Mouse (Mus musculus): ENCODE data around the gene Ephb1. TPM values are rescaled to one million over a fixed set of nuclear protein-coding genes. Genes with fewer than 3 reads are reported as not detected.

Gene Ephb1
- polyA plus RNA-seq, 1 experiment, result 48.1 TPM

DNA sequence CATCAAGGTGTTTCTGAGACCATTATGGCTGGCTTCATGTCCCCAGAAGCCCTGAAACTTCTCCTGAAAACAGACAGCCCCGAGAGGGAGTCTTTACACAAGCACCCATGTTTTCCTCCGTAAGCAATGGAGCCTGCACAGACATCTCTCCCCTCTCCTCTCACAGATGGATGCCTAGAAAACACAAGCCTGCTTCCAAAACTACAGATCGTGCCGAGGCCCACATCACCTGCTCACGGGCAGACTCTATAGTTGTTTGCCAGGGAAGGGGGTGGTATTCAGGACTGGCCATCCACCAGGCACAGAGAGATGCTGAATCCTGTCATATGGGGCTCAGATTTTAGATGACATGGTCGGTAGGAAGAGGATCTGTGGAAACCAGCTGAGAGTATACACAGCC, 98.7 kb downstream of the Ephb1 start:
- Histone ChIP-seq H3K4me3 (replicated peaks; ENCODE audit: insufficient read depth, low read depth, low read length) (no peak overlapping the region), H3K4me1 (ENCODE audit: control insufficient read depth, insufficient read depth, low read length) (peaks cover 18% of the 10 kb centered on the region), H3K27ac (ENCODE audit: insufficient read depth, low read length) (no peak overlapping the region), H3K27me3 (ENCODE audit: control insufficient read depth, insufficient read depth, low read length) (no peaks in the 10 kb centered on the region)
- TF ChIP-seq CTCF (IDR thresholded peaks at IDR 0.05; ENCODE audit: borderline replicate concordance, insufficient read depth, low read depth, low read length), result no peak
- DNase-seq, result no peak
- 49% methylated on average over 6 of the region's 6 CpGs for WGBS

DNA sequence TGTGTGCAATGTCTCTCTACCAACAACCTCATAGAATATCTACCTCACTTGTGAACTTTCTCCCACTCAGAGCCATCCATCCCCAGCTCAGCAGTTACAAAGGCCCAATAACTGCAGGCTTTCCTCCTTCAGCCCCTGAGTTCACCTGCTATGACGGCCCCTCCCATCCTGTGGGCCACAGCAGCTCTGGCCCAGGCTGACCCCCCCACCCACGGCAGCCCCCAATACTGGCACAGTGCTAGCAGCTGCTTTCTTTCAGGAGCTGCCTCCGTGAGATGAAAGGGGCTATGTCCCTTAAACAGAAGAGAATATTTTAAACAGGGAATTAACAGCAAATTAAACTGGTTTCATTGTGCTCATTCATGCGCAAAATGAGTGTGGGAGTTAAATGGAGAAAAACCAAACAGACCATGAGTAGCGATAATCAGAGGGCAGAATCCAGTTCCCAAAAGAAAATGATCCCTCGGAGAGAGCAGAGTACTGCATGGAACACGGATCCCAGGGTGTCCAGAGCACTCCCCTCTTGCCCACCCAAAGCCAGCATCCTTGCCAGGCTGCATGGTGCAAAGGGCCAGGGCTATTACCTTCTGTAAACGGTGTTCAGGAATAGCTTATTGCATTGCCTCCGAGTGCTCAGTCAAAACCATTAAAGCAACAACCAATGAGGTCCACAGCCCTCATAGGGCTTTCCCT, 105.2 kb downstream of the Ephb1 start:
- no peak for TF ChIP-seq CTCF (IDR thresholded peaks at IDR 0.05; ENCODE audit: borderline replicate concordance, insufficient read depth, low read depth, low read length)
- TF ChIP-seq POLR2A (IDR thresholded peaks at IDR 0.05; ENCODE audit: borderline replicate concordance, insufficient read depth, low read length), result no peak
- Histone ChIP-seq H3K27me3 (ENCODE audit: control insufficient read depth, insufficient read depth, low read length) (no peaks in the 10 kb centered on the region), H3K4me1 (ENCODE audit: control insufficient read depth, insufficient read depth, low read length) (peaks cover 29% of the 10 kb centered on the region), H3K27ac (ENCODE audit: insufficient read depth, low read length) (no peak overlapping the region), H3K4me3 (replicated peaks; ENCODE audit: insufficient read depth, low read depth, low read length) (no peak overlapping the region)
- WGBS, result 36% methylated on average over 9 of the region's 9 CpGs
- DNase-seq, result no peak

DNA sequence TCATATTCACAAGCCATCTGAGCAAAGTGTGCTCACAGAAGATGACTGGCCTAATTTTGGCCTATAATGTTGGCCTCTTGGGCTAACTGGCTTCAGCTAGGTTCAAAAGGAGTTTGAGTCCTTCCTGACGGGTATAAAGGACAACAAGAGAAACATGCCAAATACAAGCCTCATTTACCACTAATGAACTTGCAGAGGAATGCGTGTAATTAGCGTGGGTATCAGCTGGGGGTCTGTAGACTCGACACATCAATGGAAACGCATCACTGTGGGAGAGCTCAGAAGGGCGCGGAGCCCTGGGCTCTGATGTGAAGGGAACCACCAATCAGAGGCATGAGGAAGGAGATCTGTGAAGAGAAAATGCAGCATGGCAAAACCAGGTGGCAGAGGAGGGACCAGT, 108.9 kb downstream of the Ephb1 start:
- 74% methylated on average over 7 of the region's 7 CpGs for WGBS
- DNase-seq, result no peak
- no peak for TF ChIP-seq CTCF (IDR thresholded peaks at IDR 0.05; ENCODE audit: borderline replicate concordance, insufficient read depth, low read depth, low read length)
- Histone ChIP-seq H3K4me3 (replicated peaks; ENCODE audit: insufficient read depth, low read depth, low read length) (no peak overlapping the region), H3K27me3 (ENCODE audit: control insufficient read depth, insufficient read depth, low read length) (no peaks in the 10 kb centered on the region), H3K4me1 (ENCODE audit: control insufficient read depth, insufficient read depth, low read length) (peaks cover 51% of the 10 kb centered on the region), H3K27ac (ENCODE audit: insufficient read depth, low read length) (no peak overlapping the region)

DNA sequence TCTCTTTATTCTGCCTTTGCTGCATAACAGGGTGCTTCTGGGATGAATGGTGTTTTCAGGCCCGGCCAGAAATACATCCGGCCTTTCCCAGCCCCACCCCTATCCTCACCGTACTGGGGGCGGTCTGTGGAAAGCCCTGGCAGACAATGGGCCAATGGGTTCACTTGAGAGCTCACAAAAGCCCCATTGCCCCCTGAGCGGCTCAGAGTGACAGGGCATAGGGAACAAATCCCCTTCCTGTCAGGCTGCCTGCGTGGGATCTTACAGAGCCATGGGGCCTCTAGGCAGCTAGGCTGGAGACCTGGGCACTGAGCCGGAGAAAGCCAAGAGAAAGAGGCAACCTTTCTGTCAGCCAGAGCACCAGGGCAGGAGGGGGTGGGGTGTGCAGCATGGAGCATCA, 111.2 kb downstream of the Ephb1 start:
- Histone ChIP-seq H3K4me1 (ENCODE audit: control insufficient read depth, insufficient read depth, low read length) (peaks cover 53% of the 10 kb centered on the region), H3K27me3 (ENCODE audit: control insufficient read depth, insufficient read depth, low read length) (no peaks in the 10 kb centered on the region), H3K4me3 (replicated peaks; ENCODE audit: insufficient read depth, low read depth, low read length) (no peak overlapping the region), H3K27ac (ENCODE audit: insufficient read depth, low read length) (no peak overlapping the region)
- no peak for TF ChIP-seq CTCF (IDR thresholded peaks at IDR 0.05; ENCODE audit: borderline replicate concordance, insufficient read depth, low read depth, low read length)
- no peak for TF ChIP-seq POLR2A (IDR thresholded peaks at IDR 0.05; ENCODE audit: borderline replicate concordance, insufficient read depth, low read length)
- 49% methylated on average over 7 of the region's 7 CpGs for WGBS
- peak; percentile 43 to 48 for DNase-seq

DNA sequence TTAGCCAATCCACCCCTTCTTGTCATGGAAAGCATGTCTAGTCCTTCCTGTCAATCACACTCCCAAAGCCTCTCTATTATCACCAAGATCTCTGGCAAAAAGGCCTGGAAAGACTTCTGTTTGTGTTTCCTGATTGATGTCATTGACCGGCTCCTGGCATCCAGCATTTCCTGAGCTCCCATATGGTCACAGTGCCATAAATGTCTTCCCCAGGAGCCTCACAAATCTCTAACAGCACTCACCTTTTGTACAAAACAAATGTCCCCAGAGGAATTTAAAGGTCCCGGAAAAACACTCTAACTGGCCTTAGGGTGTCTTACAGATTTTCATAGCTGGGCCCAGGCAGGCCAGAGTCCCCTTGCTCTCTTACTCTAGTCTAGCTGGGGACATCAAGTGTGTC, 112.9 kb downstream of the Ephb1 start:
- peak overlapping the region; percentile 73 for H3K27ac ChIP-seq (ENCODE audit: insufficient read depth, low read length)
- no peak overlapping the region for H3K4me3 ChIP-seq (replicated peaks; ENCODE audit: insufficient read depth, low read depth, low read length)
- TF ChIP-seq CTCF (IDR thresholded peaks at IDR 0.05; ENCODE audit: borderline replicate concordance, insufficient read depth, low read depth, low read length) (no peak), POLR2A (IDR thresholded peaks at IDR 0.05; ENCODE audit: borderline replicate concordance, insufficient read depth, low read length) (no peak)
- DNase-seq, result peak; percentile 57 to 83
- H3K27me3 ChIP-seq (ENCODE audit: control insufficient read depth, insufficient read depth, low read length), result no peaks in the 10 kb centered on the region
- peaks cover 48% of the 10 kb centered on the region for H3K4me1 ChIP-seq (ENCODE audit: control insufficient read depth, insufficient read depth, low read length)
- WGBS, result 12% methylated on average over 2 of the region's 2 CpGs

DNA sequence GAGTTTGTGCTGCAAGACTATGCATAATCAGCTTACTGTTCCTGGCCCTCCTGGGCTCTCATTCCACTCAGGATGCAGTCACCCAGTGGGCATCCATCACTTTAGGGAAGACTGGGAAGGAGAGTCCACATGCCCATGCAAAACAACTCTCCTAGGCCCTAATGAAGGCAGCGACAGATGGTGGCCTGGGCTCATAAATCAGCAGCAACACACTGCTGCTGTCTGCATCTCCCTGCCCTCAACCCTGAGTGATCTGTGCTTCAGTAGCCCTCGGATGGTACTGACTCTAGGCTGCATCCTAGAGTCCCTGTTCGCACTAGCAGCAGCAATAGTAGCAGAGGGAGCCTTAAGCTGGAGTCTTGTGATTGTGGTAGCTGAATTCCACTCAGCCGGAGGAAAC, 114.3 kb downstream of the Ephb1 start:
- Histone ChIP-seq H3K27me3 (ENCODE audit: control insufficient read depth, insufficient read depth, low read length) (no peaks in the 10 kb centered on the region), H3K4me3 (replicated peaks; ENCODE audit: insufficient read depth, low read depth, low read length) (no peak overlapping the region), H3K27ac (ENCODE audit: insufficient read depth, low read length) (peak overlapping the region; percentile 12), H3K4me1 (ENCODE audit: control insufficient read depth, insufficient read depth, low read length) (peaks cover 48% of the 10 kb centered on the region)
- no peak for TF ChIP-seq CTCF (IDR thresholded peaks at IDR 0.05; ENCODE audit: borderline replicate concordance, insufficient read depth, low read depth, low read length)
- no peak for TF ChIP-seq POLR2A (IDR thresholded peaks at IDR 0.05; ENCODE audit: borderline replicate concordance, insufficient read depth, low read length)
- 44% methylated on average over 4 of the region's 4 CpGs for WGBS
- DNase-seq, result peak; percentile 47 to 64

DNA sequence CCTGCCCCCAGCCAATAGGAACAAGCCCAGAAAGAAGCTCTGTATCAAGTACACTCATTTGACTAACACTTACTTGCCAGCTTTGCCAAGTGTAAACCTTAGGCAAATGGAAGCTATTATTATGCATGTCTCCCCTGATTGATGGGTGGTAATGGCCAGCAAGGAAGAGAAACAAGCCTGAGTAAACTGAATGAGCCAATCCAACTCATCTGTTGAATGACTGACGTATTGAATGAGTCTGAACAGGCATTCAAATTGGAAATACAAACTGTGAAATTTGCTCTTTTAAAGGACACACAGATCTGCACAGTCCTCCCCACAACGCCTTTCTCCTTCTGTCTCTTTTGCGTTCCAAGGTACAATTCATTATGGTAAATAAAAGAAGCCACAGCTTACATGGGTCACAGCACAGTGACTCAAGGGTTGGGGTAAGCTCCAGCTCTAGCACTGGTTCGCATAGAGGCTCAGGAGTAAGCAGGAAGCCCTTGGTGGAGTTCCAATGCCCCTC, 119.0 kb downstream of the Ephb1 start:
- no peak overlapping the region for H3K4me3 ChIP-seq (replicated peaks; ENCODE audit: insufficient read depth, low read depth, low read length)
- H3K27me3 ChIP-seq (ENCODE audit: control insufficient read depth, insufficient read depth, low read length), result no peaks in the 10 kb centered on the region
- H3K4me1 ChIP-seq (ENCODE audit: control insufficient read depth, insufficient read depth, low read length), result peaks cover 39% of the 10 kb centered on the region
- DNase-seq, result no peak
- no peak overlapping the region for H3K27ac ChIP-seq (ENCODE audit: insufficient read depth, low read length)
- WGBS, result 85% methylated on average over 4 of the region's 4 CpGs
- TF ChIP-seq POLR2A (IDR thresholded peaks at IDR 0.05; ENCODE audit: borderline replicate concordance, insufficient read depth, low read length) (no peak), CTCF (IDR thresholded peaks at IDR 0.05; ENCODE audit: borderline replicate concordance, insufficient read depth, low read depth, low read length) (no peak)

DNA sequence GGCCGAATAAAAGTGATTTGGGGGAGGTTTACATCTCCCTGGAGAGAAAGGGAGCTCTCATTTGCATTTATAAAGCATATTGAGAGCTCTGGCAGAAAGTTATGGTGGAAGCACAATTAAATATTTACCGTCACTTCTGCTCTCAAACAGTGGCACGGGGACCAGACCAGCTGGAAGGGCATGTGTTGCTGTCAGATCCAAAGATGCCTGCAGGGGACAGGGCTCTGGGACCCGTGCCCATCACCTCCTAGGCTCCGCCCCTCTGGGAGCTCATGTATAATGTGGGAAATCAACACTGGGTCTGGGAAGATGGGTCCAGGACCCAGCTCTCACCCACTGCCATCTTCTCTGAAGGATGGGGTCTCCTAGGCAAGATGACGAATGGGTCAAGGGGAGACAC, 123.2 kb downstream of the Ephb1 start:
- no peaks in the 10 kb centered on the region for H3K27me3 ChIP-seq (ENCODE audit: control insufficient read depth, insufficient read depth, low read length)
- 26% methylated on average over 6 of the region's 6 CpGs for WGBS

More for the DNA sequence above, 123.2 kb downstream of the Ephb1 start:
- peaks cover 24% of the 10 kb centered on the region for H3K4me1 ChIP-seq (ENCODE audit: control insufficient read depth, insufficient read depth, low read length)
- TF ChIP-seq CTCF (IDR thresholded peaks at IDR 0.05; ENCODE audit: borderline replicate concordance, insufficient read depth, low read depth, low read length) (no peak), POLR2A (IDR thresholded peaks at IDR 0.05; ENCODE audit: borderline replicate concordance, insufficient read depth, low read length) (no peak)
- no peak overlapping the region for H3K4me3 ChIP-seq (replicated peaks; ENCODE audit: insufficient read depth, low read depth, low read length)
- no peak overlapping the region for H3K27ac ChIP-seq (ENCODE audit: insufficient read depth, low read length)
- DNase-seq, result peak; percentile 66 to 75

Measured in cerebellum, adult 2 months (tissue).